Mouse (Mus musculus) c-Kit-negative CD71-positive TER-119-positive erythroid progenitor cells, embryonic 14.5 days (primary cell): Measurements from ENCODE around the gene Casc4.

ENCODE experiments used
- DNase-seq: peaks from one replicate; pipeline ENCODE4 v3.0.0-alpha.2; 2013; ENCODE audit warnings: low read depth, low spot score

Gene Casc4

GRCm38 (mm10) chr2:121866632-121867050, at the start of gene Casc4:
Gene Casc4, plus strand, starts transcription at chr2:121866970.
- no peak for DNase-seq

GRCm38 (mm10) chr2:121821787-121822186, 45.0 kb upstream of the Casc4 start:
- no peak for DNase-seq

GRCm38 (mm10) chr2:121824653-121825052, 42.1 kb upstream of the Casc4 start:
- DNase-seq: no peak

GRCm38 (mm10) chr2:121826189-121826588, 40.6 kb upstream of the Casc4 start:
- no peak for DNase-seq

- no peak for DNase-seq
Observed at GRCm38 (mm10) chr2:121828411-121828810, 38.4 kb upstream of the Casc4 start.

- DNase-seq: peak; percentile 5
Observed at GRCm38 (mm10) chr2:121832484-121832894, 34.3 kb upstream of the Casc4 start.

GRCm38 (mm10) chr2:121834926-121835325, 31.8 kb upstream of the Casc4 start:
- no peak for DNase-seq

- no peak for DNase-seq
Observed at GRCm38 (mm10) chr2:121841453-121841852, 25.3 kb upstream of the Casc4 start.

GRCm38 (mm10) chr2:121842249-121842648, 24.5 kb upstream of the Casc4 start:
- DNase-seq: no peak

GRCm38 (mm10) chr2:121846050-121846449, 20.7 kb upstream of the Casc4 start:
- DNase-seq: no peak

GRCm38 (mm10) chr2:121852045-121852444, 14.7 kb upstream of the Casc4 start:
- DNase-seq: no peak

- no peak for DNase-seq
Observed at GRCm38 (mm10) chr2:121853974-121854373, 12.8 kb upstream of the Casc4 start.

- no peak for DNase-seq
Observed at GRCm38 (mm10) chr2:121859380-121859980, 7.3 kb upstream of the Casc4 start.

- no peak for DNase-seq
Observed at GRCm38 (mm10) chr2:121866071-121866601, 634 bp upstream of the Casc4 start.

- no peak for DNase-seq
Observed at GRCm38 (mm10) chr2:121867051-121867928, 520 bp downstream of the Casc4 start.

GRCm38 (mm10) chr2:121879506-121879905, 12.7 kb downstream of the Casc4 start:
- no peak for DNase-seq

- no peak for DNase-seq
Observed at GRCm38 (mm10) chr2:121885509-121886106, 18.8 kb downstream of the Casc4 start.

- no peak for DNase-seq
Observed at GRCm38 (mm10) chr2:121886406-121886805, 19.6 kb downstream of the Casc4 start.

- DNase-seq: no peak
Observed at GRCm38 (mm10) chr2:121888720-121889497, 22.1 kb downstream of the Casc4 start.

- no peak for DNase-seq
Observed at GRCm38 (mm10) chr2:121895261-121895660, 28.5 kb downstream of the Casc4 start.

- no peak for DNase-seq
Observed at GRCm38 (mm10) chr2:121896825-121897224, 30.1 kb downstream of the Casc4 start.
